Mouse (Mus musculus): ENCODE data around the gene Procr.

DNA sequence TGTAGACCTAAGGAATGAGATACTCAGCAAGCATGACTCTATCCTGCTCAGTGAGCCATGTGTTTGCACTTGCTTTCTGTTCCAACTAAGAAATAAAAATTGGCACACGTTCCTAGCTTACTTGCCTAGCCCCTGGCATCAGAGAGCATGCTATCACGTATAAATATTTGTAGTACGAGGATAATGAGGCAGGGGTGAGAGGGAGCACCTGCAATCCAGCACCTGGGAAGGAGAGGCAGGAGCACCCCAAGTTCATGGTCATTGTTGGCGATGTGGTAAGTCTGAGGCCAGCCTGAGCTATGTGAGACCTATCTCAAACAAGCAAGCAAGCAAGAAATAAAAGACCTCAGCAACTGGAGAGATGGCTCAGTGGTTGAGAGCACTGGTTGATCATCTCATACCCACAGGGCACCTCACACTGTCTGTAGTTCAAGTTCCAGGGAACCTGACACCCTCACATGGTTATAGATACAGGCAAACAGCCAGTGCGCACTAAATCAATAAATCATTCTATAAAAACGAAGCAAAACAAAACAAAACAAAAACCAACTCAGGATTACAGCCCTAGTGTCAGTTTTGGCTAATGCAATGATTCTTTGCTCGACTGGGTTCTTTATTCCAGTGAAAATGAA, 23.0 kb upstream of the Procr start:
- TF ChIP-seq CTCF (IDR thresholded peaks at IDR 0.05; ENCODE audit: control insufficient read depth, insufficient read depth, insufficient read length) (no peak), CEBPB (IDR thresholded peaks at IDR 0.05; ENCODE audit: low read depth) (no peak), USF1 (IDR thresholded peaks at IDR 0.05; ENCODE audit: low read depth) (no peak), MYOG (IDR thresholded peaks at IDR 0.05; ENCODE audit: control insufficient read depth, extremely low read depth, insufficient read length) (no peak), MAX (IDR thresholded peaks at IDR 0.05) (no peak)
